Comparison of ENCODE assay signal across 10 mouse cellular contexts in the genomic region with DNA sequence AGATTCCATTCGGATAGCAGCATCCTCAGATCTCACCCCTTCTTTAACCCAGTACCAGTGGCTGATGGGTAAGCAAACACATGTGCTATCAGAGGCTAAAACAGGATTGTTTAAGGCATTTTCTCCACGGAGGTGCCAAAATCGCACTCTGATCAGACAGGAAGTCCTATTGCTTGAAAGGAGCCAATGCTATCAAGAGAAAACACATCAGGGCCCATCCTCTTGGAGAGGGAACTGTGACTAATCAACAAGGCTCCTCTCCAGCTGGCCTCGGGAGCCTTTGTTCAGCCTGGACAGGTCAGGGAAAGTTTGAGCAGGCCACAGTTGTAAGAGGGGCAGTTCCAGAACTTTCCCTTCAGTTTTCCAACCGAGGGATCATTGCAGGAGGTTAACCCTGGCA. TPM values are rescaled to one million over a fixed set of nuclear protein-coding genes. Genes with fewer than 3 reads are reported as not detected.
DNase-seq lines count a peak whose midpoint lies in the region; ATAC-seq and TF ChIP-seq lines count a peak whose summit lies in the region.
"Had no signal": no experiment of that assay in that cellular context is flagged by ENCODE, and none has a peak within 500 bp of the region (broad histone marks: within the 10 kb centered on the region; RNA-seq: fewer than 3 reads in every experiment).

No protein-coding gene starts in this region.

- H3K4me3 ChIP-seq in liver, embryonic 16.5 days (ENCODE audit: low read depth, low read length), result peak overlapping the region; percentile 55
- H3K4me3 ChIP-seq in cerebellum, adult 2 months (replicated peaks; ENCODE audit: insufficient read depth, low read depth, low read length), result no peak overlapping the region

- no peak for TF ChIP-seq POLR2A in cerebellum, adult 2 months (IDR thresholded peaks at IDR 0.05; ENCODE audit: borderline replicate concordance, insufficient read depth, low read length)

- intact Hi-C loops in heart, postnatal 10 days (cut with DNase I), result no loop called here

- H3K4me2 ChIP-seq in liver, embryonic 16.5 days (ENCODE audit: low read depth, low read length), result peak overlapping the region; percentile 58

- no peak for ATAC-seq in liver, embryonic 16.5 days (ENCODE audit: low read depth)
- no peak for ATAC-seq in inflammation-experienced regulatory T-cells, adult 6 months
- ATAC-seq: intestine, postnatal 0 days; Patski had no signal

- DNase-seq in NIH3T3 (ENCODE audit: low read depth), result peak; percentile 8
- DNase-seq in adrenal gland, postnatal 36 days, result peak; percentile 59 to 74
- DNase-seq in heart, postnatal 10 days, result peak; percentile 74 to 77
- DNase-seq in right cerebral cortex, postnatal 4 days, result no peak
- no peak for DNase-seq in cerebellum, adult 2 months
- no peak for DNase-seq in embryo, embryonic 11 days

- H3K9ac ChIP-seq in liver, embryonic 16.5 days (ENCODE audit: low read depth, low read length), result peak overlapping the region; percentile 62

- TF ChIP-seq CTCF in cerebellum, adult 2 months (IDR thresholded peaks at IDR 0.05; ENCODE audit: borderline replicate concordance, insufficient read depth, low read depth, low read length), result no peak

- peak overlapping the region; percentile 77 for H3K27ac ChIP-seq in liver, embryonic 16.5 days (ENCODE audit: low read length)
- no peak overlapping the region for H3K27ac ChIP-seq in cerebellum, adult 2 months (ENCODE audit: insufficient read depth, low read length)

- no peaks in the 10 kb centered on the region for H3K36me3 ChIP-seq in liver, embryonic 16.5 days (ENCODE audit: control insufficient read depth, insufficient read depth)

- H3K4me1 ChIP-seq in liver, embryonic 16.5 days (ENCODE audit: control insufficient read depth, low read depth, low read length), result peaks cover 70% of the 10 kb centered on the region
- H3K4me1 ChIP-seq in cerebellum, adult 2 months (ENCODE audit: control insufficient read depth, insufficient read depth, low read length), result no peaks in the 10 kb centered on the region

- H3K9me3 ChIP-seq in liver, embryonic 16.5 days (replicated peaks; ENCODE audit: control insufficient read depth, low read length), result no peaks in the 10 kb centered on the region

- no peaks in the 10 kb centered on the region for H3K27me3 ChIP-seq in liver, embryonic 16.5 days (ENCODE audit: control insufficient read depth, insufficient read depth, low read depth, low read length)
- no peaks in the 10 kb centered on the region for H3K27me3 ChIP-seq in cerebellum, adult 2 months (ENCODE audit: control insufficient read depth, insufficient read depth, low read length)
- H3K27me3 ChIP-seq: Patski had no signal

- WGBS in liver, embryonic 16.5 days (ENCODE audit: insufficient replicate concordance), result 33% methylated on average over 5 of the region's 5 CpGs
- WGBS in cerebellum, adult 2 months, result 50% methylated on average over 5 of the region's 5 CpGs

RNA-seq across cellular contexts. Expression of a gene that starts 57.4 kb away (rescaled TPM):
- total RNA-seq in adrenal gland, postnatal 36 days (2021), result 10 to 100 TPM; 27.9 to 32.2 TPM
- total RNA-seq in heart, postnatal 10 days (2021), result 10 to 100 TPM; 20.8 to 25.1 TPM
- 126 and 128 TPM in 2 replicates for polyA plus RNA-seq in liver, embryonic 16.5 days (2015; fragmentation: Nextera tagmentation; extraction: Ambion mirVana)
- 26.0 and 29.2 TPM in 2 replicates for polyA plus RNA-seq in cerebellum, adult 2 months (2012; rRNA removed)
- under 1 TPM; 0.38 to 0.92 (median 0.42) TPM for polyA plus RNA-seq in inflammation-experienced regulatory T-cells, adult 6 months (2017; shearing (Covaris generic))

Comparison
In these comparisons a context has a peak if more than half of its experiments do, and no peak if none do; other contexts are left out.
1. DNase-seq: peak in NIH3T3 (single experiment), adrenal gland, postnatal 36 days (2 of 2) and heart, postnatal 10 days (2 of 2); none in right cerebral cortex, postnatal 4 days (single experiment), cerebellum, adult 2 months (0 of 2) and embryo, embryonic 11 days (single experiment).
2. RNA of a gene that starts 57.4 kb away (polyA plus RNA-seq): 126 to 128 TPM in liver, embryonic 16.5 days and 26.0 to 29.2 TPM in cerebellum, adult 2 months; 0.38 to 0.92 TPM in inflammation-experienced regulatory T-cells, adult 6 months; every median in the first group is over 10 times any median in the second.